Mouse (Mus musculus) heart, embryonic 13.5 days (tissue): Measurements from ENCODE around the gene Kcnn4. TPM values are rescaled to one million over a fixed set of nuclear protein-coding genes. Genes with fewer than 3 reads are reported as not detected.

Experiments used
- ATAC-seq: fragments of 200-750 bp; cut with Nextera tagmentation; 2 replicates; pipeline ENCODE4 v1.8.0; 2017; ENCODE audit warnings: moderate TSS enrichment; ENCODE audit not compliant: insufficient number of reproducible peaks, low FRiP score, low TSS enrichment; ENCODE audit errors: extremely low read depth
- H3K27ac ChIP-seq: fragments of 300-500 bp; sonication (generic); replicated peaks from 2 replicates; pipeline ENCODE4 v1.5.1; 2015; ENCODE audit warnings: moderate library complexity, mild to moderate bottlenecking, inconsistent platforms
- H3K27me3 ChIP-seq: fragments of 300-500 bp; sonication (generic); replicated peaks from 2 replicates; pipeline ENCODE4 v1.6.1; 2015; ENCODE audit warnings: mild to moderate bottlenecking, inconsistent platforms
- H3K36me3 ChIP-seq: fragments of 300-500 bp; sonication (generic); 2 replicates; pipeline ENCODE4 v1.6.1; 2015; ENCODE audit warnings: mild to moderate bottlenecking, inconsistent platforms
- H3K4me1 ChIP-seq: fragments of 300-500 bp; sonication (generic); 2 replicates; pipeline ENCODE4 v1.6.1; 2015; ENCODE audit warnings: inconsistent platforms
- H3K4me2 ChIP-seq: fragments of 300-500 bp; sonication (generic); 2 replicates; pipeline ENCODE4 v1.6.1; 2015; ENCODE audit warnings: inconsistent platforms, mild to moderate bottlenecking, moderate library complexity
- H3K4me3 ChIP-seq: fragments of 300-500 bp; sonication (generic); 2 replicates; pipeline ENCODE4 v1.5.1; 2015; ENCODE audit warnings: moderate library complexity, mild to moderate bottlenecking, inconsistent platforms
- H3K9ac ChIP-seq: fragments of 300-500 bp; sonication (generic); 2 replicates; pipeline ENCODE4 v1.6.1; 2015; ENCODE audit warnings: inconsistent platforms, mild to moderate bottlenecking, moderate library complexity
- H3K9me3 ChIP-seq: fragments of 300-500 bp; sonication (generic); 2 replicates; pipeline ENCODE4 v1.6.1; 2016; ENCODE audit warnings: inconsistent platforms
- whole genome bisulfite sequencing: fragments of 180-500 bp; shearing (Covaris S2); methylation state at CpG from one replicate; pipeline ENCODE4 v1.1.7; 2015; ENCODE audit warnings: mixed read lengths; 5-methylcytosine and 5-hydroxymethylcytosine counted together
- polyA plus RNA-seq: library from polyadenylated mRNA; unstranded; fragments of >200 nt; fragmentation: Nextera tagmentation; extraction: Ambion mirVana; gene quantifications from 2 replicates; pipeline ENCODE4 v1.2.1, GENCODE M21; 2015

Gene Kcnn4
- polyA plus RNA-seq, 1 experiment from 2014 or later, result 2.9 TPM

GRCm38 (mm10) chr7:24366716-24367632 lies 3.1 kb upstream of the Kcnn4 start:
- H3K27ac ChIP-seq, result no peak overlapping the region
- 69% methylated on average over 15 of the region's 15 CpGs for WGBS
- no peak for ATAC-seq
- H3K4me3 ChIP-seq, result no peak overlapping the region
- no peak overlapping the region for H3K9ac ChIP-seq
- H3K4me2 ChIP-seq, result no peak overlapping the region
- no peaks in the 10 kb centered on the region for H3K36me3 ChIP-seq
- H3K4me1 ChIP-seq, result peaks cover 6% of the 10 kb centered on the region; the same call in 1 of the 2 replicates
- H3K9me3 ChIP-seq, result no peaks in the 10 kb centered on the region
- H3K27me3 ChIP-seq, result peaks cover 30% of the 10 kb centered on the region; the same call in 1 of the 2 replicates

DNA sequence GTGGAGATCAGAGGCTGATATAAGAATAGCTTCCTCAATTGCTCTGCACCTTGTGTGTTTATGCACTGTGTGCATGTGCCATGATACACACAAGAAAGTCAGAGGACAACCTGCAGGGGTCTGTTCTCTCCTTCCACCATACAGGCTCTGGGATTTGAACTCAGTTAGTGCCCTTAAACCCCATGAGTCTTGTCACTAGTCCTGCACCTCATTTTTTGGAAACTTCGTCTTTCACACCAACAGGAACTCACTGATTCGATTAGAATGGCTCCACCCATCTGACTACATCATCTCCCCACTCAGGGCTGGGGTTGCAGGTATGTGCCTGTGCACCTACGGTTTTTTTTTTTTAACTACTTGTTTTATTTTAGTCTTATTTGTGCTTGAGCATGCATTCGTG lies 1.8 kb upstream of the Kcnn4 start:
- Histone ChIP-seq H3K27me3 (peaks cover 23% of the 10 kb centered on the region; the same call in 1 of the 2 replicates), H3K27ac (no peak overlapping the region), H3K4me3 (no peak overlapping the region), H3K4me2 (no peak overlapping the region), H3K9me3 (no peaks in the 10 kb centered on the region), H3K4me1 (peaks cover 14% of the 10 kb centered on the region), H3K9ac (no peak overlapping the region), H3K36me3 (no peaks in the 10 kb centered on the region)
- ATAC-seq, result no peak
- WGBS, result 57% methylated on average over 4 of the region's 4 CpGs

DNA sequence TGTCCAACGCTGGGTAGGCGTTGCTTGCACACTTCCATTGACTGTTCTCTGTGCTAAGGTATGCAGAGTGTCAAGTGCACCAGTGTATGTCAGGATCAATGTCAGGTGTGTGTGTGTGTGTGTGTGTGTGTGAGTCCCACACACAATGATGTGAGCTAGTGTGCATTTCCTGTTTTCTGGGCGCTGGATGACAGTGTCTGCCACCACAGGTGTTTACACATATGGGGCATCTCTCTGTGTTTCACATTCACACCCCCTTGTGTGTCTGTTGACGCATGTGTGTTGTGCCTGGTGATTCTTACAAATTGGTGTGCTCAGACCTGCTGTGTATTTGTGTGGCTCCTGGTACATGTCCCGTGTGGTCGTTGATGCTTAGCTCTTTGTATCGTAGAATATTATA lies 1.1 kb upstream of the Kcnn4 start:
- no peak overlapping the region for H3K4me2 ChIP-seq
- peaks cover 20% of the 10 kb centered on the region for H3K4me1 ChIP-seq
- H3K27me3 ChIP-seq, result peaks cover 20% of the 10 kb centered on the region; the same call in 1 of the 2 replicates
- H3K36me3 ChIP-seq, result no peaks in the 10 kb centered on the region
- ATAC-seq, result no peak
- no peak overlapping the region for H3K9ac ChIP-seq
- no peak overlapping the region for H3K4me3 ChIP-seq
- no peak overlapping the region for H3K27ac ChIP-seq
- WGBS, result 78% methylated on average over 7 of the region's 7 CpGs
- H3K9me3 ChIP-seq, result no peaks in the 10 kb centered on the region

GRCm38 (mm10) chr7:24371012-24371808 lies 1.1 kb downstream of the Kcnn4 start:
- peak overlapping the region; percentile 54 for H3K27ac ChIP-seq
- H3K9ac ChIP-seq, result peak overlapping the region; percentile 70; the same call in 1 of the 2 replicates
- no peaks in the 10 kb centered on the region for H3K36me3 ChIP-seq
- no peaks in the 10 kb centered on the region for H3K9me3 ChIP-seq
- WGBS, result 58% methylated on average over 7 of the region's 7 CpGs
- peak overlapping the region; percentile 59 for H3K4me2 ChIP-seq
- H3K4me1 ChIP-seq, result peaks cover 16% of the 10 kb centered on the region
- H3K4me3 ChIP-seq, result peak overlapping the region; percentile 40
- peak; percentile 43 for ATAC-seq
- H3K27me3 ChIP-seq, result peaks cover 16% of the 10 kb centered on the region; the same call in 1 of the 2 replicates

DNA sequence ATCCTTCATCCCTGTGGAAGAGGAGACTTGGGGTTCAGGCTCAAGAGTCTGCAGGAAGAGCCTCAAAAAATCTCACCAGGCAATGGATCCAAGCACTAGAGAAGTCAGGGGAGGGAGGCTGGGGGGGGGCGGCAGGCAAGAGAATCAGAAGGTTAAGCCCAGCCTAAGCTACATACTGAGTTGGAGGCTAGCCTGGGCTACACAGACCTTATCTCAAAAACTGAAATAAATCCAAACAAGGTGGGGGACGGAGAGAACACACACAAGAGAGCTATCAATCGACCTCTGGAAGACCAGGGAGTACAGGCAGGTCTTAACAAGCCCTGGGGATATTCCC lies 1.7 kb downstream of the Kcnn4 start:
- Histone ChIP-seq H3K27ac (peak overlapping the region; percentile 48; the same call in 1 of the 2 replicates), H3K9ac (peak overlapping the region; percentile 70; the same call in 1 of the 2 replicates), H3K27me3 (peaks cover 16% of the 10 kb centered on the region; the same call in 1 of the 2 replicates), H3K4me1 (peaks cover 19% of the 10 kb centered on the region), H3K4me2 (peak overlapping the region; percentile 59), H3K36me3 (no peaks in the 10 kb centered on the region), H3K9me3 (no peaks in the 10 kb centered on the region), H3K4me3 (peak overlapping the region; percentile 40)
- 50% methylated on average over 3 of the region's 3 CpGs for WGBS
- no peak for ATAC-seq

- Histone ChIP-seq H3K4me1 (peaks cover 24% of the 10 kb centered on the region), H3K36me3 (no peaks in the 10 kb centered on the region), H3K9me3 (no peaks in the 10 kb centered on the region), H3K27ac (peak overlapping the region; percentile 45; the same call in 1 of the 2 replicates), H3K27me3 (peaks cover 20% of the 10 kb centered on the region; the same call in 1 of the 2 replicates), H3K4me2 (peak overlapping the region; percentile 59), H3K9ac (peak overlapping the region; percentile 40; the same call in 1 of the 2 replicates), H3K4me3 (peak overlapping the region; percentile 17; the same call in 1 of the 2 replicates)
- WGBS, result 76% methylated on average over 9 of the region's 11 CpGs
- peak; percentile 38 for ATAC-seq
Measured at GRCm38 (mm10) chr7:24372300-24372699, 2.2 kb downstream of the Kcnn4 start.

- no peaks in the 10 kb centered on the region for H3K9me3 ChIP-seq
- ATAC-seq, result no peak
- H3K4me1 ChIP-seq, result peaks cover 27% of the 10 kb centered on the region
- H3K36me3 ChIP-seq, result no peaks in the 10 kb centered on the region
- peaks cover 24% of the 10 kb centered on the region; the same call in 1 of the 2 replicates for H3K27me3 ChIP-seq
- peak overlapping the region; percentile 40; the same call in 1 of the 2 replicates for H3K9ac ChIP-seq
- H3K4me3 ChIP-seq, result peak overlapping the region; percentile 17; the same call in 1 of the 2 replicates
- H3K4me2 ChIP-seq, result peak overlapping the region; percentile 59
- H3K27ac ChIP-seq, result peak overlapping the region; percentile 45; the same call in 1 of the 2 replicates
- 47% methylated on average over 4 of the region's 4 CpGs for WGBS
Measured at GRCm38 (mm10) chr7:24372786-24373185, 2.7 kb downstream of the Kcnn4 start.

- no peak for ATAC-seq
- H3K9ac ChIP-seq, result peak overlapping the region; percentile 56
- peak overlapping the region; percentile 59 for H3K4me2 ChIP-seq
- H3K4me3 ChIP-seq, result peak overlapping the region; percentile 23
- WGBS, result 34% methylated on average over 20 of the region's 20 CpGs
- H3K4me1 ChIP-seq, result peaks cover 30% of the 10 kb centered on the region
- peak overlapping the region; percentile 63 for H3K27ac ChIP-seq
- H3K9me3 ChIP-seq, result no peaks in the 10 kb centered on the region
- H3K27me3 ChIP-seq, result peaks cover 28% of the 10 kb centered on the region; the same call in 1 of the 2 replicates
- H3K36me3 ChIP-seq, result no peaks in the 10 kb centered on the region
Measured at GRCm38 (mm10) chr7:24373538-24374379, 3.7 kb downstream of the Kcnn4 start.

GRCm38 (mm10) chr7:24376456-24376855 lies 6.4 kb downstream of the Kcnn4 start:
- H3K4me3 ChIP-seq, result peak overlapping the region; percentile 48; the same call in 1 of the 2 replicates
- H3K4me1 ChIP-seq, result peaks cover 38% of the 10 kb centered on the region
- H3K27me3 ChIP-seq, result peaks cover 17% of the 10 kb centered on the region; the same call in 1 of the 2 replicates
- no peaks in the 10 kb centered on the region for H3K36me3 ChIP-seq
- H3K4me2 ChIP-seq, result peak overlapping the region; percentile 71
- ATAC-seq, result no peak
- no peaks in the 10 kb centered on the region for H3K9me3 ChIP-seq
- WGBS, result 79% methylated on average over 8 of the region's 8 CpGs
- H3K27ac ChIP-seq, result peak overlapping the region; percentile 66
- H3K9ac ChIP-seq, result peak overlapping the region; percentile 71; the same call in 1 of the 2 replicates

DNA sequence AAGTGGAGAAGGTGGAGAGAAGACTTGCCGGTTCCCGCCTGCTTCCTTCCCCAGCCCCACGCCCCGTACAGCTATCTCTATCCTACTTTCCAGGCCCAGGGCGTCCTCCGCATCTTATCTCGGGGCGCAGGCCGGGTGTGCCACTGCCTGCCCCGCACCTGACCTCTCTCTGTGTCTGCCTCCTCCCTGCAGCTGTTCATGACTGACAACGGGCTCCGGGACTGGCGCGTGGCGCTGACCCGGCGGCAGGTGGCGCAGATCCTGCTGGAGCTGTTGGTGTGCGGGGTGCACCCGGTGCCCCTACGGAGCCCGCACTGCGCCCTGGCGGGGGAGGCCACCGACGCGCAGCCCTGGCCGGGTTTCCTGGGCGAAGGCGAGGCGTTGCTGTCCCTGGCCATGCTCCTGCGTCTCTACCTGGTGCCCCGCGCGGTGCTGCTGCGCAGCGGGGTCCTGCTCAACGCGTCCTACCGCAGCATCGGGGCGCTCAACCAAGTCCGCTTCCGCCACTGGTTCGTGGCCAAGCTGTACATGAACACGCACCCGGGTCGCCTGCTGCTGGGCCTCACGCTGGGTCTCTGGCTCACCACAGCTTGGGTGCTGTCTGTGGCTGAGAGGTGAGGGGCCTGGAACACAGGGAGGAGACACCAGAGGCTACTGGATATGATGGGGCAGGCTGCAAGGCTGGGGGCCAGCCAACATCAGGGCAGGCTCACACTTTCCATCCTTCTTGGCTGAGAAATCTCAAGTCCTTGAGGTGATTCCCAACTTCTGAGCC lies 7.2 kb downstream of the Kcnn4 start:
- Histone ChIP-seq H3K4me2 (peak overlapping the region; percentile 71), H3K4me3 (peak overlapping the region; percentile 48), H3K36me3 (no peaks in the 10 kb centered on the region), H3K4me1 (peaks cover 38% of the 10 kb centered on the region), H3K9me3 (no peaks in the 10 kb centered on the region), H3K27ac (peak overlapping the region; percentile 66), H3K9ac (peak overlapping the region; percentile 71), H3K27me3 (peaks cover 16% of the 10 kb centered on the region; the same call in 1 of the 2 replicates)
- 2% methylated on average over 45 of the region's 49 CpGs for WGBS
- peak; percentile 88 for ATAC-seq
